Mouse (Mus musculus) cerebellum, adult 2 months (tissue): ENCODE data around the gene Ranbp3l.

ENCODE experiments used
- CTCF ChIP-seq: fragments of 200-500 bp; IDR thresholded peaks from 2 replicates; pipeline ENCODE4 v1.5.1; 2011; ENCODE audit warnings: low read depth, mild to moderate bottlenecking, control low read depth, low read length, moderate library complexity, borderline replicate concordance; ENCODE audit not compliant: insufficient read depth
- POLR2A ChIP-seq: fragments of 200-500 bp; IDR thresholded peaks from 2 replicates; pipeline ENCODE4 v1.6.1; 2011; ENCODE audit warnings: low read length, control low read depth, borderline replicate concordance; ENCODE audit not compliant: insufficient read depth

DNA sequence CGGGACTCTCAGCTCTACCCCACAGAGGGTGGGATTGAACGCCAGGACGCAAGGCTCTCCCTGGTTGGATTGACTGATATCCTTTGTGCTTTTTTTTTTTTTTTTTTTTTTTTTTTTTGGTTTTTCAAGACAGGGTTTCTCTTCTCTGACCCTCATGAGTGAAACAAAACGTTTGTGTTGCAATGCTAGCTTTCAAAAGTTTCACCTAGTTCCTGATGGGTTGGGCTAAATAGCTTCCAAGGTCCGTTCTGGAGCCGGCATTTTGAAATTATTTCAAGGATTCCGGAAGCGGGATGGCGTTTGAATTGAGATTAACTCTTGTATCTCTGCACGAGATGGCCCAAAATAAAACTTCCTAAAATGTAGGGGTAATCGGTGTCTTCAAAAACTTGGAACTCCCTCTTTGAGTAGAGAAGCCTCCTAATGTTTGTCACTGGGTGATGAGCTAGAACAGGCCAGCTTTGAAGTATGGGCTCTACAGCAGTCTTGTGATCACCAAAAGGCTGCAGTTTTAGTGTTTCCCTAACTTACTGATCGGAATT lies 105.4 kb downstream of the Ranbp3l start:
- TF ChIP-seq CTCF = no peak
- TF ChIP-seq POLR2A = no peak
